Mouse (Mus musculus) lung, adult 2 months (tissue): ENCODE data around the gene Gak.
"Not testable (repeated sequence)": the region's sequence is repeated elsewhere in the genome, so short reads cannot be mapped to it uniquely, and the experiment has no call there.

Experiments used
- CTCF ChIP-seq: fragments of 200-500 bp; IDR thresholded peaks from 2 replicates; pipeline ENCODE4 v1.5.1; 2011; ENCODE audit warnings: mild to moderate bottlenecking, low read length, control low read depth; ENCODE audit not compliant: insufficient read depth
- POLR2A ChIP-seq: fragments of 200-500 bp; IDR thresholded peaks from 2 replicates; pipeline ENCODE4 v1.6.1; 2011; ENCODE audit warnings: low read depth, mild to moderate bottlenecking, control low read depth, low read length, borderline replicate concordance; ENCODE audit errors: extremely low read depth

- not testable (repeated sequence) for TF ChIP-seq POLR2A, CTCF
Observed at GRCm38 (mm10) chr5:108634088-108634487, 4.5 kb upstream of the Gak start.
